12 mouse cellular contexts compared by ENCODE assay signal in genomic region chr5:111046841-111047476, GRCm38 (mm10).
DNase-seq lines count a peak whose midpoint lies in the region; ATAC-seq lines count a peak whose summit lies in the region.
"Had no signal": no experiment of that assay in that cellular context is flagged by ENCODE, and none has a peak within 500 bp of the region (broad histone marks: within the 10 kb centered on the region; RNA-seq: fewer than 3 reads in every experiment).

No protein-coding gene starts in this region.

- H3K27me3 ChIP-seq in kidney, embryonic 15.5 days = no peaks in the 10 kb centered on the region
- H3K27me3 ChIP-seq in midbrain, embryonic 14.5 days (ENCODE audit: control insufficient read depth, insufficient read depth, low read length) = no peaks in the 10 kb centered on the region
- peaks cover 4% of the 10 kb centered on the region; the same call in 1 of the 2 replicates for H3K27me3 ChIP-seq in midbrain, embryonic 10.5 days (ENCODE audit: low read depth, poor library complexity, severe bottlenecking)
- H3K27me3 ChIP-seq in hindbrain, embryonic 14.5 days (ENCODE audit: control insufficient read depth, insufficient read depth, low read length) = no peaks in the 10 kb centered on the region
- H3K27me3 ChIP-seq in stomach, embryonic 14.5 days (ENCODE audit: control insufficient read depth, insufficient read depth, low read length) = no peaks in the 10 kb centered on the region

- H3K27ac ChIP-seq in kidney, embryonic 15.5 days = peak overlapping the region; percentile 41; the same call in 1 of the 2 replicates
- H3K27ac ChIP-seq in midbrain, embryonic 14.5 days (replicated peaks; ENCODE audit: low read depth, low read length) = 0 out of 2 replicates have a peak overlapping the region, but pooled peaks have one; percentile 13
- H3K27ac ChIP-seq in midbrain, embryonic 10.5 days (replicated peaks) = no peak overlapping the region
- H3K27ac ChIP-seq in hindbrain, embryonic 14.5 days = peak overlapping the region; percentile 43
- H3K27ac ChIP-seq in stomach, embryonic 14.5 days (ENCODE audit: low read length) = peak overlapping the region; percentile 33; the same call in 1 of the 2 replicates
- H3K27ac ChIP-seq: liver, embryonic 14.5 days had no signal

- peaks cover 63% of the 10 kb centered on the region for H3K4me1 ChIP-seq in kidney, embryonic 15.5 days
- peaks cover 50% of the 10 kb centered on the region for H3K4me1 ChIP-seq in midbrain, embryonic 14.5 days (ENCODE audit: control insufficient read depth, insufficient read depth, low read length)
- H3K4me1 ChIP-seq in midbrain, embryonic 10.5 days = peaks cover 56% of the 10 kb centered on the region
- H3K4me1 ChIP-seq in hindbrain, embryonic 14.5 days (replicated peaks; ENCODE audit: control insufficient read depth, insufficient read depth, low read length) = peaks cover 55% of the 10 kb centered on the region
- peaks cover 29% of the 10 kb centered on the region for H3K4me1 ChIP-seq in stomach, embryonic 14.5 days (ENCODE audit: control insufficient read depth, insufficient read depth, low read length)

- ATAC-seq in kidney, embryonic 15.5 days (replicated peaks; ENCODE audit: low FRiP score) = no peak
- no peak for ATAC-seq in midbrain, embryonic 14.5 days (ENCODE audit: low FRiP score, low TSS enrichment)
- no peak for ATAC-seq in hindbrain, embryonic 14.5 days (ENCODE audit: low FRiP score)
- ATAC-seq in stomach, embryonic 14.5 days (ENCODE audit: insufficient number of reproducible peaks, insufficient read depth, low FRiP score, low read depth) = no peak

- H3K9me3 ChIP-seq in kidney, embryonic 15.5 days (replicated peaks) = no peaks in the 10 kb centered on the region
- H3K9me3 ChIP-seq in midbrain, embryonic 14.5 days (ENCODE audit: control insufficient read depth, low read length) = no peaks in the 10 kb centered on the region
- no peaks in the 10 kb centered on the region for H3K9me3 ChIP-seq in midbrain, embryonic 10.5 days (replicated peaks)
- no peaks in the 10 kb centered on the region for H3K9me3 ChIP-seq in hindbrain, embryonic 14.5 days (ENCODE audit: control insufficient read depth, low read length)
- H3K9me3 ChIP-seq in stomach, embryonic 14.5 days (ENCODE audit: control insufficient read depth, low read depth, low read length) = no peaks in the 10 kb centered on the region

- no peak overlapping the region for H3K4me2 ChIP-seq in kidney, embryonic 15.5 days
- H3K4me2 ChIP-seq in midbrain, embryonic 14.5 days (ENCODE audit: low read length) = no peak overlapping the region
- H3K4me2 ChIP-seq in hindbrain, embryonic 14.5 days (replicated peaks) = 0 out of 2 replicates have a peak overlapping the region, but pooled peaks have one; percentile 7
- no peak overlapping the region for H3K4me2 ChIP-seq in stomach, embryonic 14.5 days (replicated peaks; ENCODE audit: low read depth, low read length)
- H3K4me2 ChIP-seq: heart, embryonic 12.5 days had no signal

- no peak for DNase-seq in kidney, postnatal 4 days
- DNase-seq in midbrain, embryonic 14.5 days = no peak
- DNase-seq in midbrain, embryonic 10.5 days (ENCODE audit: low spot score) = no peak
- DNase-seq in hindbrain, embryonic 14.5 days (ENCODE audit: low spot score) = no peak
- no peak for DNase-seq in heart, postnatal 4 days
- no peak for DNase-seq in heart, adult 18-20 months
- DNase-seq: cerebellum, adult 11-12 months; gastrocnemius, postnatal 10 days had no signal

- H3K9ac ChIP-seq in kidney, embryonic 15.5 days = no peak overlapping the region
- H3K9ac ChIP-seq in midbrain, embryonic 14.5 days (replicated peaks; ENCODE audit: low read length) = no peak overlapping the region
- H3K9ac ChIP-seq in hindbrain, embryonic 14.5 days = peak overlapping the region; percentile 28; the same call in 1 of the 2 replicates
- no peak overlapping the region for H3K9ac ChIP-seq in stomach, embryonic 14.5 days (replicated peaks; ENCODE audit: low read depth, low read length)
- H3K9ac ChIP-seq: heart, embryonic 12.5 days; liver, embryonic 14.5 days had no signal

- no peaks in the 10 kb centered on the region for H3K36me3 ChIP-seq in kidney, embryonic 15.5 days
- no peaks in the 10 kb centered on the region for H3K36me3 ChIP-seq in midbrain, embryonic 14.5 days (ENCODE audit: control insufficient read depth, insufficient read depth, low read length)
- H3K36me3 ChIP-seq in midbrain, embryonic 10.5 days = no peaks in the 10 kb centered on the region
- no peaks in the 10 kb centered on the region for H3K36me3 ChIP-seq in hindbrain, embryonic 14.5 days (replicated peaks; ENCODE audit: control insufficient read depth, insufficient read depth)
- no peaks in the 10 kb centered on the region for H3K36me3 ChIP-seq in stomach, embryonic 14.5 days (ENCODE audit: control insufficient read depth, insufficient read depth, low read length)
- H3K36me3 ChIP-seq: heart, embryonic 12.5 days had no signal

- H3K4me3 ChIP-seq in kidney, embryonic 15.5 days (replicated peaks) = no peak overlapping the region
- no peak overlapping the region for H3K4me3 ChIP-seq in midbrain, embryonic 14.5 days (replicated peaks; ENCODE audit: low read depth, low read length)
- no peak overlapping the region for H3K4me3 ChIP-seq in midbrain, embryonic 10.5 days
- no peak overlapping the region for H3K4me3 ChIP-seq in hindbrain, embryonic 14.5 days (replicated peaks; ENCODE audit: low read length)
- H3K4me3 ChIP-seq in stomach, embryonic 14.5 days (ENCODE audit: low read depth, low read length) = no peak overlapping the region
- H3K4me3 ChIP-seq: heart, embryonic 12.5 days had no signal

- 54% methylated on average over 14 of the region's 14 CpGs for WGBS in kidney, embryonic 15.5 days
- WGBS in midbrain, embryonic 14.5 days = 46% methylated on average over 14 of the region's 14 CpGs
- 77% methylated on average over 14 of the region's 14 CpGs for WGBS in midbrain, embryonic 10.5 days
- WGBS in hindbrain, embryonic 14.5 days = 37% methylated on average over 14 of the region's 14 CpGs
- WGBS in stomach, embryonic 14.5 days = 35% methylated on average over 14 of the region's 14 CpGs
